Mouse (Mus musculus): ENCODE results near the gene Rps6kc1. TPM values are rescaled to one million over a fixed set of nuclear protein-coding genes. Genes with fewer than 3 reads are reported as not detected.

The Rps6kc1 gene
- polyA plus RNA-seq, 1 experiment from 2014 or later, result 10.7 TPM

DNA sequence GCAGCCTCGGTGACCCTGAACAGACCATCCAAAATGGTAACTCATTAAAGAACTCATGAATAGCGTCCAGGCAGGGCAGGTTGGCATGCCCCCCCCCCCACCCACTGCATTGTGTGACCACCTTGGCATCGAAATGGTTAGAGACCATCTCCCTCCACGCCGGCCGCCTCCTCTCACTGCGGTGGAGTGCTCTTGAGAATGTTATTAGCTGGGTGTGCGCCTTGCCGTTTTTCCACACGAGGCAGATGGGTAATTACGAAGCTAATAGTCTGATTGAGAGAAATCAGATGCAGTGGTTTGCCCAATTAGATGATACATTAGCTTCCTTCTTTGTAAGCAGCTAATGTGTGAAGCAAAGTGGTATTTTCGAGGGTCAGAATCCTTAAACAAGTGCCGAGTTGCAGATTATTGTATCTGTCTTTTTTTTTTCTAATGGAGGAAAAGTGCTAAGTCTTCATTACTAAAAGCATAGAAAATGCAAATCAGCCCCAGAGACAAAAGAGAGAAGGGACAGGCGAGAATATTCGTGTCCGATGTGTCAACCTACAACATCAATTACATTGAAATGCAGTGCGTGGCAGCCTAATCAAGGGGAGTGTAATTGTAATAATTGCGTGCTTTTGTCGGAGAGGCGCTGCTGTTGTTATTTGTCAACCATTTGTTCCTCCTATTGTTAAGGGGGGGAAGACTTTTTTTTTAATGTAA lies 257.4 kb downstream of the Rps6kc1 start:
- Histone ChIP-seq H3K36me3 (ENCODE audit: control insufficient read depth, insufficient read depth, low read length) (no peaks in the 10 kb centered on the region), H3K4me3 (ENCODE audit: control insufficient read depth in 1 of 2, insufficient read depth in 1 of 2, low read depth in 1 of 2, low read length in 2 of 2) (no peak overlapping the region), H3K9ac (ENCODE audit: low read length) (no peak overlapping the region), H3K27me3 (ENCODE audit: control insufficient read depth, insufficient read depth, low read length) (no peaks in the 10 kb centered on the region), H3K27ac (replicated peaks in 1 of 2; ENCODE audit: control insufficient read depth in 1 of 2, insufficient read depth in 1 of 2, low read depth in 2 of 2, low read length in 2 of 2) (no peak overlapping the region), H3K4me1 (ENCODE audit: control insufficient read depth in 2 of 2, insufficient read depth in 2 of 2, low read length in 2 of 2) (peaks cover 0 to 5% of the 10 kb centered on the region in 2 experiments; a peak in 1 of 4 replicates), H3K4me2 (ENCODE audit: low read length) (no peak overlapping the region), H3K9me3 (ENCODE audit: control insufficient read depth, low read length) (no peaks in the 10 kb centered on the region)
- ATAC-seq (ENCODE audit: insufficient number of reproducible peaks, insufficient read depth, low FRiP score, low read depth), result no peak
- 90% methylated on average over 20 of the region's 20 CpGs for WGBS

DNA sequence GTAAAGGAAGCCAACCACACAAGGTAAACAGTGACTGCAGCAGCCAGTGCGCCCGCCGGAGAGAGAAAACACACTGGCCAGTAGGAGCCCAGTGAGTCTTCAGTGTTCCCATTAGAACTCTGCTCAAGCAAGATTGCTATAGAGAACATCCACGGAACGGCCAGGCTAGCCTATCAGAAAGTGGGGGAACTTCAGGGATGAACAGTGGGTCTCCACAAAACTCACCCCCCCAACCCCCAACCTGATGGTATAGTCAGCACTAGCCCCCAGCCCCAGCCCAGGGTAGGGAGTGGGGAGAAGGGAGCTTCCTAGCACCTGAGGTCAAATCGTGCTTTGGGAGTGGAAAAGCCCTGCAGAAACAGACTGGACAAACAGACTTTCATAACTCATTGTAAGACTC lies 258.5 kb downstream of the Rps6kc1 start:
- no peak overlapping the region for H3K4me3 ChIP-seq (ENCODE audit: control insufficient read depth in 1 of 2, insufficient read depth in 1 of 2, low read depth in 1 of 2, low read length in 2 of 2)
- 74% methylated on average over 6 of the region's 6 CpGs for WGBS
- no peaks in the 10 kb centered on the region for H3K27me3 ChIP-seq (ENCODE audit: control insufficient read depth, insufficient read depth, low read length)
- H3K4me2 ChIP-seq (ENCODE audit: low read length), result no peak overlapping the region
- no peaks in the 10 kb centered on the region for H3K36me3 ChIP-seq (ENCODE audit: control insufficient read depth, insufficient read depth, low read length)
- no peak for ATAC-seq (ENCODE audit: insufficient number of reproducible peaks, insufficient read depth, low FRiP score, low read depth)
- H3K9ac ChIP-seq (ENCODE audit: low read length), result no peak overlapping the region
- no peak overlapping the region for H3K27ac ChIP-seq (replicated peaks in 1 of 2; ENCODE audit: control insufficient read depth in 1 of 2, insufficient read depth in 1 of 2, low read depth in 2 of 2, low read length in 2 of 2)
- H3K4me1 ChIP-seq (ENCODE audit: control insufficient read depth in 2 of 2, insufficient read depth in 2 of 2, low read length in 2 of 2), result peaks cover 0 to 5% of the 10 kb centered on the region in 2 experiments; a peak in 1 of 4 replicates
- H3K9me3 ChIP-seq (ENCODE audit: control insufficient read depth, low read length), result no peaks in the 10 kb centered on the region

Other genes starting within 250 kb of the Rps6kc1 start
- 28.6 and 35.4 TPM in 2 replicates for gene Angel2, start 13.3 kb upstream of the Rps6kc1 start, polyA plus RNA-seq (2014; fragmentation: Nextera tagmentation; extraction: Ambion mirVana)
- 60.7 and 63.4 TPM in 2 replicates for gene Vash2, start 67.5 kb upstream of the Rps6kc1 start, polyA plus RNA-seq (2014; fragmentation: Nextera tagmentation; extraction: Ambion mirVana)
- 3.5 and 4.0 TPM in 2 replicates for gene Flvcr1, start 114.4 kb upstream of the Rps6kc1 start, polyA plus RNA-seq (2014; fragmentation: Nextera tagmentation; extraction: Ambion mirVana)
- not detected in 2 replicates for gene Spata45, start 124.9 kb upstream of the Rps6kc1 start, polyA plus RNA-seq (2014; fragmentation: Nextera tagmentation; extraction: Ambion mirVana)
- 24.4 and 25.9 TPM in 2 replicates for gene Tatdn3, start 151.2 kb upstream of the Rps6kc1 start, polyA plus RNA-seq (2014; fragmentation: Nextera tagmentation; extraction: Ambion mirVana)
- 12.9 and 14.4 TPM in 2 replicates for gene Nsl1, start 151.2 kb upstream of the Rps6kc1 start, polyA plus RNA-seq (2014; fragmentation: Nextera tagmentation; extraction: Ambion mirVana)
- 2.5 and 3.0 TPM in 2 replicates for gene Batf3, start 186.1 kb upstream of the Rps6kc1 start, polyA plus RNA-seq (2014; fragmentation: Nextera tagmentation; extraction: Ambion mirVana)